Mouse (Mus musculus) T-helper 17 cell (primary cell): ENCODE measurements around the gene Ascl4.

Source experiments
- in situ Hi-C, 2 experiments: fragments of 300-600 bp; cut with MboI, MseI; formaldehyde crosslinking; loops; 1 replicate in 1 of 2; 2 replicates in 1 of 2; pipeline ENCODE4 v1.15.1; 2025; ENCODE audit warnings: high pct_unique_total_duplicates in 2 of 2

The Ascl4 gene

GRCm38 (mm10) chr10:85968157-85968634 is 40.7 kb downstream of the Ascl4 start:
- in situ Hi-C loops = loop anchor here (5.0 to 10.0 kb wide), 2 partner anchors 47 to 89 kb away; partner anchors contain the start of gene Bpifc (in 1 of the 2)

DNA sequence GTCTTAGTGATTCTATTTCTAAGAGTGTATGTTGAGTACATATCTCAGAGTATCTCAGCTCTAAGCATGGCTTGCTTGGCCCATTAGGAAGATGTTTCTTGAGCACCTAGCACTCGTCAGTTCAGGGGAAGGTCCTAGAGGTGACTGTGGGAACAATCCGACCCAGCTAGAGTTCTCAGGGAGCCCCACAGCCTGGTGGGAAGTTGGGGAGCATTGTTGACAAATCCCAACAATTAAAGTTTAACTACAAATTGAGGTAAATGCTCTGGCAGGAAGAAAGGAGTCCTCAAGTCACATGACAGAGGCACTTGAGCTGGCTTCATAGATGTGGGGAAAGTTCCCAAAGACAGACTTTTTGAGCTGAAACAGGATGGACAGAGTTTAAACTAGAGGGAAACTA is 41.2 kb downstream of the Ascl4 start:
- in situ Hi-C loops = loop anchor here (5.0 to 10.0 kb wide), 2 partner anchors 46 to 89 kb away; partner anchors contain the start of gene Bpifc (in 1 of the 2)

DNA sequence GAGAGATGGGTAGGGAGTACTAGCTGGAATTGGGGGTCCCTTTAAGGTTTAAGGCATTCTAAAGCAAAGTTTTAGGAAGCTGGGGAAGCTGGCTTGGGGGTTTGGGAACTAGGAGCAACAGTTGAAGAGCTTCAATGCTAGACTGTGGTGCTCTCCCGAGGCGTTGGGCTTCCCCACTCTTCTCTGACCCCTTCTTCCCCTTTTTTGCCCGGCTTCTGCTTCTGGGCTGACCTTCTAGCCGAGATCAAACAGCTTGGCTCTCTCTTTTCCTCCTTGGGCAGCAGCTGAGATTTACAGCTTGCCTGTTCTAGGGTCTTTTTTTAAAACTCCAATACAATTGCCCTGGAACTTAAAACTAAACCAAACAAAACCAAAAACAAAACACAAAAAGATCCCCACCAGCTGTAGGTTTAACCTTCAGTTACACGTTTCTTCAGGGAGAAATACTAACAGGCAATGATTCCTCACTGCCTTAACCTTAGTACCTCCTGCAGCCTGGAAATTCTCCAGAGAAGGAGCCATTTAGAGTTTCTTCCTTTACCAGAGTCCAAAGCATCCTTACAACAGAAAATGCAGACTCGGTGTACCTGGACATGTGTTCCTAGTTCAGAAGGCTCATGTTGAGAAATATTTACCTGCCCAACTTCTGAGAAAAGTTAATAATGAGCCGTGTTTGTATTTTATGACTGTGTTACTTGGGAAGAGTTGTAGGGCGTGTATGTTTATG is 42.6 kb downstream of the Ascl4 start:
- in situ Hi-C loops = loop anchor here (5.0 to 10.0 kb wide), 8 partner anchors 45 to 497 kb away; partner anchors contain the start of gene Bpifc (in 1 of the 2)

DNA sequence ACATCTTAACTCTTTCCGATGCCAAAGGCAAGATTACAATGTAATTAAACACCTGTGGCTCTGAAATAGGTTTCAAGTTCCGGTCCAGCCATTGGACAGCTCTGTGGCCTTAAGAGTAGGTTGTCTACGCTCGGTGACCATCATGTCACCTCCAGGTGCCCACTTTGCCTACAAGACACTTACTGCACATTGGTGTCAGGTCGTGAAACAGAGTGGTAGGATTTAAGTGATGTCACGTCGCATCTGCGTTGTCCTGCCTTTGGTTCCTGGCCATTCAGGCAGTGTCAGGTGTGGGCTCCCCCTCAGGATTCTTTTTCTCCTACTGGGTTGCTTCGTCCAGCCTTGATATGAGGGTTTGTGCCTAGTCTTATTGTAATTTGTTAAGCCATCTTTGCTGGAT is 44.3 kb downstream of the Ascl4 start:
- in situ Hi-C loops = loop anchor here (5.0 to 10.0 kb wide), 6 partner anchors 80 to 495 kb away; no protein-coding TSS in a partner anchor

GRCm38 (mm10) chr10:85972915-85973314 is 45.4 kb downstream of the Ascl4 start:
- in situ Hi-C loops = loop anchor here (5.0 to 10.0 kb wide), 6 partner anchors 79 to 494 kb away; no protein-coding TSS in a partner anchor

DNA sequence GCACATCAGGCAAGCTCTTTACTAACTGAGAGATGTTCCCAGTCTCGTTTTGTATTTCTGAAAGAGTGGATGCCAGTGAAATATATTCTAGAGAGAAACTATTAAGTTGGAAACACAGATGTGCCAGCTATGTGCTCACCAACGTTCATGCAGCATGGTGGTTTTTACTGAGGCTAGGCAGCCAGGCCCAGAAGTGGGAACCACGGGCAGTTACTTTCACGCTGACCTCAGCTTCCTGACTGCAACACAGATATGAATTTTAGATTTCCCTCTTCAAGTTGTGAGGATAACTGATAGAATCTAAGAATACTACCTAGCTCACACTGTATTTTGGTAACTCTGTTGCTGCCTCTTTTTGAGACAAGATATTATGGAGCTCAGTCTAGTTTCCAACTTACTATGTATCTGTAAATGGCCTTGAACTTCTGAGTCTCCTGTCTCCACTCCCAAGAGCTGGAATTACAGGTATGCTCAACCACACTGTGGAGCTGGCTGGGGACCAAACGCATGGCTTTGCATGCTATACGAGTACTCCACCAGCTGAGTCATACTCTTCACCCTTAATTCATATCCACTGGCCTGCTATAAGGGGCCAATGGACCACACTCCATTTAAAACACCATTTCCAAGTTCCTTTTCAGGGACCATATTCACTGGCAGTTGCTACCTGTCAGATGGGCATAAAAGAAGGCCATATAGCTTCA is 62.1 kb downstream of the Ascl4 start:
- in situ Hi-C loops = no loop called here

GRCm38 (mm10) chr10:85992412-85992811 is 64.9 kb downstream of the Ascl4 start:
- in situ Hi-C loops = no loop called here

DNA sequence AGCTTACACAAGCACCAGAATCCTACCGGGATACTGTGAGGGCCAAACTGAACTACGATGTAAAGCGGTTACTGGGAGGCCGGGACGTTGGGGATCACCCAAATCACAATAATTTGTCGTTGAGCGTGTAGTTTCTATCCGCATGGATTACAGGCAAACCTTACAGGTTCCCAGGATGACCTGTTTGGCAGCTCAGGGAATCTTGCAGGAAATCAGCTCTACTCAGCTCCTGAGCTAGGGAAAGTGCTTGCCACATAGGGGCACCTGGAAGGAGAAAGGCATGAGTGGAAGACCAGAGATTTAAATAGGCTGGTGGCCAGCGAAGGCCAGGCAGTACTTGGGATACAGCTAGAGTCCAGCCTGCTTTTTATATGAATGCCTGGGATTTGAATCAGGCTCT is 66.4 kb downstream of the Ascl4 start:
- in situ Hi-C loops = no loop called here

DNA sequence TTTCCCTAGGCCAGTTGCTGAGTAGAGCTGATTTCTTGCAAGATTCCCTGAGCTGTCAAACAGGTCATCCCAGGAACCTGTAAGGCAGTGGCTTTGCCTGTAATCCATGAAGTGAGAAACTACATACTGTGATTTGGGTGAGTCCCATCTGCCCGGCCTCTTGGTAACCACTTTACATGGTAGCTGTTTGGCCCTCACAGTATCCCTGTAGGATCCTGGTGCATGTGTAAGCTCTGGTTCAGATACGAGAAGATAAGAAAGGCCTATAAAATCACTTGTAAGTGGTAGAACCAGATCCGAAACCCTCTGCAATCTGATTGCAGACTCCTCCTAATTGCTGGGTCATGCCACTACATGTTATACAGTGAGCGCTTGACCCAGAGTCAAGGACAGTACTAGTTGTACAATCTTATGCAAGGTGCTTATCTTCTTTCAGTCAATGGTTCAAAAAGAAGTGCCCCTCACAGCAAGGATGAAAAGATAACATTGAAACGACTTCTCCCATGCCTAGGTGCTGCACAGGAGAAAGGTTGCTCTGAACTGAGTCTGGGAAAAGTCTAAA is 67.1 kb downstream of the Ascl4 start:
- in situ Hi-C loops = no loop called here
